Mouse (Mus musculus) layer of hippocampus, adult 2 months (tissue): ENCODE measurements at regions not wholly inside any gene's neighbourhood (a gene's known extent, or its start where the extent isn't known, plus 50 kb on each side); places are given as distances from the start of the nearest gene placed in this dataset.

ENCODE experiments used
- DNase-seq, 2 experiments: peaks; one replicate each; pipeline ENCODE4 v3.0.0; 2022; ENCODE audit warnings: low spot score in 2 of 2
- H3K27ac ChIP-seq: fragments of 200-600 bp; 2 replicates; pipeline ENCODE4 v1.8.1; 2022
- H3K4me3 ChIP-seq: fragments of 200-600 bp; 2 replicates; pipeline ENCODE4 v1.8.1; 2022; ENCODE audit warnings: mild to moderate bottlenecking
- CTCF ChIP-seq: fragments of 200-600 bp; conservative IDR thresholded peaks from 2 replicates; pipeline ENCODE4 v1.8.1; 2022; ENCODE audit warnings: antibody characterized with exemption, mild to moderate bottlenecking, moderate library complexity

DNA sequence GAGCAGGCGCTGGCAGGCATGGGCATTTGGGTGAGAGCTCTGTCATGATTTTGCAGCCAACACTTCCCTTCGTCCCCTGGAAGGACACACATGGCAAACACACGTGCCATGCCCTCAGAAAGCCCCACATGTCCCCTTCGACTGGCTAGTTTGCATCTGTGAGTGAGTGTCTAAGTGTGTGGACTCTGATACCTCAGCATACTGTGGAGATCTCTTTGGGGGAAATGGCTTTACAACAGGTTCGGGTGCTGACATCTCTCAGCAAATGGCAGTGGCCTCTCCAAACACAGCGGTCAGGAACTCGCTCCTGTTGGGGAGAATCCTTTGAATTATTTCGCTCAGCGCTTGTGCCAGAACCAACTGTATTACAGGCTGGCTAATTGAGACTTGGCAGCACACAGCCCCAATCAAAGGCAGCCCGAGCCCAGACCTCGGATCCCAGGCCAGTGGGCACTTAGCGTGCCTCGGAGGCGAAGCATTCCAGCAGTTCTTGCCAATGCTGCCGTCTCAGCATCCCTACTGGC is 86.5 kb upstream of the Mki67 start:
- H3K4me3 ChIP-seq: no peak overlapping the region
- no peak overlapping the region for H3K27ac ChIP-seq
- TF ChIP-seq CTCF: peak; percentile 29; the same call in 1 of the 2 replicates
- peak; percentile 21 to 39 for DNase-seq

DNA sequence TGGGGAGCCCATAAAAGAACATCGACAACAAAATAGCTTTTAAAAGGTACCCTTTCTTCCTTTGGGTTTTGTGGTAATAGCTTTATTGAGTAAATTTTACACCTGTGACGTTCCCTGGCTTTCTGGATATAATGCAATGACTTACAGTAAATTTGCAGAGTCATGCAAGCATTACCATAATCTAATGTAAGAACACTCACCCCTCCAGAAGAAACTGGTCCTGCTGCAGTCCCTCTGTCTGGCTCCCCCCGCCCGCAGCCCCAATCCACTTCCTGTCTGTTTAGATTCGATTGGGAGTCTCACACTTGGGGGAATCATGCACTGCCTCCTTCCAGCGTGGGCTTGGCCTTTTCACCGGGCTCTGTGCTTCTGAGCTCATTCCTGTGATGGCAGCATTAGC is 88.6 kb upstream of the Mki67 start:
- no peak for TF ChIP-seq CTCF
- no peak for DNase-seq
- no peak overlapping the region for H3K27ac ChIP-seq
- H3K4me3 ChIP-seq: no peak overlapping the region

DNA sequence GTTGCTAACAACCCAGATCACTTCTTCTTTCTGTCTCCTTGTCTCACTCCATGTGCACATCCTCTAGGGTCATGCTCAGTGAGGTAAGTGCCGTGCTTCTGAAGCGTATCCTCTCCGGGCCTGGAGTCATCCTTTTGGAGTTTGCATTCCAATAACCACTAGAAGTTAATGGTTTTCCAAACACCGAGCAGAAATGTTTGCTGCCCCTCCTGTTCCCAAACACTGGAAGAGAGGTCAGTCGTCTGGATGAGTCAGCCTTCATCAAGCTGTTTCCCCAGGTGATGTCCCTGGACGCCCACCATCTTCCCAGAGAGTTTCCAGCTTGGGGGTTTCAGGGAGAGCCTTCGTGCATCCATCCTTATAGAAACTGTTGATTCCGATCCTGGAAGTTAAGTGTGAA is 90.0 kb upstream of the Mki67 start:
- Histone ChIP-seq H3K27ac (no peak overlapping the region), H3K4me3 (no peak overlapping the region)
- no peak for DNase-seq
- no peak for TF ChIP-seq CTCF

DNA sequence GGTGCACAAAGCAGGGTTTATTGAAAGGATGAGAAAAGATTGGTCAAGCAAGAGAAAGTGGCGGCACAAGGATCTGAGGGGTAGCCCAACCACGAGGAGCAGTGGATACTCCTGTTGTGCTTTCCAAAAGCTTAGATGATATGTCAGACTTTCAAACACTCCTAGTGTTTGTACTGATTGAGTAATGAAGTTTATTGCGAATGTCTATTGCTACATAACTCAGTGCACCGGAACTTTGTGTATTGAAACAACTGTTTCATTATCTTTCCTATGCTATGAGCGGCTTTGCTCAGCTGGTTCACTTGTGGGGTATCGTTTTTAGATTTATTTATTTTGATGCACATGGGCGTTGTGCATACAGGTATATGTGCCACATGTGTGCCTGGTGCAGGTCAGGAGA is 90.5 kb upstream of the Mki67 start:
- no peak for TF ChIP-seq CTCF
- no peak for DNase-seq
- H3K27ac ChIP-seq: no peak overlapping the region
- H3K4me3 ChIP-seq: no peak overlapping the region

DNA sequence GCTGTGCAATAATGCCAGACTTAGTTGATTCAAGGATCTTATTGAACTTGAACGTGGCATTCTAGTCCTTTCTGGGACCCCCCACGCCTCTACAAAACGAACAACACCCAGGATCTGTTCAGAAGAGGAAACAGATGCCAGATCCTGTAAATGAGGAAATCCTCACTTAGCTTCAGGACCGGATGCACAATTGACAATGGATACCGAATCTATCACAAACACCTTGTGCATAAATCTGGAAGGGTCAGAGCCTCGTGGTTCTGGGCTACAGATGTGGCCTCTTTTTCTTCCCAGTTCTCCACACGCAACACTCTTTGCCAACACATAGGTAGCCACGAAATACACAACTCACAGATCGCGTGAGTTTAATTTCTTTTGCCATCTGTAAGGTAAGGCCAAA is 93.0 kb upstream of the Mki67 start:
- H3K27ac ChIP-seq: no peak overlapping the region
- H3K4me3 ChIP-seq: no peak overlapping the region
- no peak for TF ChIP-seq CTCF
- DNase-seq: no peak

DNA sequence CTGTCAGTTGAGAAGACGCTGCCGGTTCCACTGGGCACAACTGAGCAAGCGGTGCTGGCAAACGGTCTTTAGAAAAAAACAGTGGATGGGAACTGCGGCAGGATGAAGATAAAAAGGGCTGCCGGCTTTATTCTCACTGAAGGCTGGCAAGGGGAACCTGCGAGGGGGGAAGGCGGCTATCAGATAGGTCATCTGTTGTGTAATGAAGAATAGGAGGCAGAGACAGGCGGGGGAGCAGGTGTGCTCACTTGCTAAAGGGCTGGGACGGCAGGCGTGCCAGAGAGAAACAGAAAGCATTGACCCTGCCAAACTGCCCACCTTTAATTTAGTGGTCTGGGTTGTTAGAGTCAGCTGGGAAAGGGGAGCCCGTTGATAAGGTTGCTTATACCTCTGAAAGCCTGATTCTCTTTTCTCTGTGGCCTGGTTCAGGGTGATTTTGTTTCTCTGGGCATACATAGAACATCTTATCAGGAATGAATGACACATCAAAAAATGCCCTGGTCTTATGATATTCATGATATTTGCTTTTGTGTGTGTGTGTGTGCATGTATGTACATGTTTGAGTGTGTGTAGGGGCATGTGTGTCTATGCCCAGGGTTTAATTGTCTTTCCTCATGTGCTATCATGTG is 93.7 kb upstream of the Mki67 start:
- no peak for TF ChIP-seq CTCF
- no peak for DNase-seq
- H3K27ac ChIP-seq: no peak overlapping the region
- no peak overlapping the region for H3K4me3 ChIP-seq

GRCm38 (mm10) chr7:135810971-135811370 is 94.8 kb upstream of the Mki67 start:
- Histone ChIP-seq H3K27ac (no peak overlapping the region), H3K4me3 (no peak overlapping the region)
- no peak for TF ChIP-seq CTCF
- no peak for DNase-seq

GRCm38 (mm10) chr7:135813616-135814015 is 97.5 kb upstream of the Mki67 start:
- no peak for DNase-seq
- H3K4me3 ChIP-seq: no peak overlapping the region
- no peak for TF ChIP-seq CTCF
- no peak overlapping the region for H3K27ac ChIP-seq

GRCm38 (mm10) chr7:135816191-135816590 is 100.0 kb upstream of the Mki67 start:
- no peak for DNase-seq
- Histone ChIP-seq H3K27ac (no peak overlapping the region), H3K4me3 (no peak overlapping the region)
- no peak for TF ChIP-seq CTCF

DNA sequence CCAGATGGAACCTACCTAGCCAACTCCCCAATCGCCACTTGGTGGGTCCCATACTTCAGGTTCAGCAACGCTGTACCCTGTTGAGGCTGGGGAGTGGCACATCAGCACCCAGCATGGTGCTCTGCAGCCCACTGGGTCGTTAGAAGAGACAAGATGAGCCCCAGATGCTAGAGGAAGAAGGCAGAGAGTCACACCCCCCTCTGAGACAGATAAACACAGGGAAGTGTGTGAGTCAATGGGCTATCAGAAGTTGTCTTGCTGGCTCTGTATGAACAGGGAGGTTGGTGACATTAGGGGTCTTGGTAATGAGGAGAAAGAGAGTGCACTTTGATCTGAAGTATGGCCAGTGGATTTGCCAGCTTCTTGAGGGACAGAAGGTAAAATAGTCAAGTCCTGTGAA is 101.7 kb upstream of the Mki67 start:
- no peak for DNase-seq

DNA sequence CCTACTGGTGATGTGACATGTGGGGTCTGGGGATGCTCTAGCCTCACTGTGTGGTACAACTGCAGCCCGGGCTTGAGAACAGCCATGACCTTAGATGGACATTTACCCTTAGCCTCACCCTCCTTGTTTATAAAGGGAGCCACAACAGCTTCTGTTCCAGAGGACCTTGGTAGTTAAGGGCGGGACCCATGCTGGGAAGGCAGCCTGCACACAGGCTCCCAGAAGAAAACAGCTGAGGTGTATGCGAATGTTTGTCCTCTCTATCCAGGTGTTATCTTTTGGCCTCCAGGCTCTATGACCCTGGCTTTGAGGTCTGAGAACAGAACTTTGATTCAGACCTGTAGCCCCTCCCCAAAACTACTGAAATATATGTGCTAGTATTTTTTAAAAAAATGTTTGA is 102.1 kb upstream of the Mki67 start:
- no peak overlapping the region for H3K4me3 ChIP-seq
- DNase-seq: no peak
- no peak for TF ChIP-seq CTCF
- no peak overlapping the region for H3K27ac ChIP-seq

More for the DNA sequence above, 101.7 kb upstream of the Mki67 start:
- TF ChIP-seq CTCF: no peak
- Histone ChIP-seq H3K4me3 (no peak overlapping the region), H3K27ac (no peak overlapping the region)

DNA sequence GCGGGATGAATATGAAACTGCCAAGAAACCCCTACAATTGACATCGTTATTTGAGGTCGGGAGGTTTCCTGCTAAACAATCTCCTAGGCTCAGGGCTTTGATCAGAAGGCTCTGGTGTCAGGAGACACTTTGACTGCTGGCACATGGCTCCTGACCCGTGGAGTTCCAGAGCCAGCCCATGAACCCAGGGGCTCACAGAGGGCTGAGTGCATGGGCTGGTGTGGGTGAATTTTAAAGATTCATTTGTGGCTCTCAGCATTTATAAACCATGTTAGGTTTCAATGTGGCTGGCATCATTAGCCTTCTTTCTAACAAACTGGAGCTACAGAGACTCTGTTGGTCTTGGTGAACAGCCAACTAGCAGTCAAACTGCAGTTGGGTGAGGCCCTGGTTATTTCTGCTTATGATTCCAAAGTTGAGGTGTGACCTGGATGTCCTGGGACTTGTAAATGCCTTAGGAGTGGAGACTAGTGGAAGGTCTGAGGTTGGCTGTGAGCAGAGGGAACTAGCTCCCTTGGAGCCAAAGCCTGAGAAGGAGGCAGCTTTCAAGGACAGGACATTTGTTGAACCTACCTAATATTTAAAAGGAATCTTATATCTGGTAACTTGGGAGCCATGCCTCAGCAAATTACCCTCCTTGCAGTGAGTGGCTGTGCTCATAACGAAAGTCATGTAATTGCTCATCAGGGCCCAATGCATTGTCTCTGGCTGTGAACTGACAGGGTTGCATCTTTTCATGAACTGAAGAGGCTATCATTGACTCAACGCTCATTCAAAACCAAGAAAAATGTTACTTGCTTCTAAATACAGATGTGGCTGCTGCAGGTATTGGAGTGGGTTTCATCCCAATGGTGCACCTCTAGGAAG is 108.0 kb upstream of the Mki67 start:
- TF ChIP-seq CTCF: no peak
- Histone ChIP-seq H3K27ac (no peak overlapping the region), H3K4me3 (no peak overlapping the region)
- DNase-seq: no peak

DNA sequence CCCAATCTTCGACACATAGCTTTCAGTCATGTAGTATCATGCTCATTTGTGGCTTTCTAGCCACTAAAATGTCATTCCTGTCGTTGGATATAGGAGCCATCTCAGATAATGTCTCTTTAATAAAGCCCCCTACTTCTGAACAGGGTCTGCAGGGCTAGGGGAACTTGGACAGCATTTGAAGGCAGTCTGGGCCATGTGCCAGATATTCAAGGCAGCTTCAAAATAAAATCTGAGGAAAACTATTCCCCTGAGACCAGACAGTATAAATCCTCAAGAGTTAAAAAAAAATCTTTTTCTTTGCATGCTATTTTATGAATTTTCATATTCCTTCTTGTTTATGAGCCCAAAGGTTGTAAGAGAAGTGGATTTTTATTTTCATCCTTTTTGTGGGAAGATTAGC is 113.1 kb upstream of the Mki67 start:
- TF ChIP-seq CTCF: no peak

GRCm38 (mm10) chr7:135833425-135833824 is 117.3 kb upstream of the Mki67 start:
- no peak; the same call in 1 of the 2 replicates for TF ChIP-seq CTCF
- Histone ChIP-seq H3K4me3 (no peak overlapping the region), H3K27ac (peak overlapping the region; percentile 28; the same call in 1 of the 2 replicates)
- DNase-seq: peak in 1 of 2 experiments; percentile 22

More for the DNA sequence above, 113.1 kb upstream of the Mki67 start:
- no peak for DNase-seq
- Histone ChIP-seq H3K4me3 (no peak overlapping the region), H3K27ac (no peak overlapping the region)
